Mouse (Mus musculus): ENCODE results near the gene Fam102b.

DNA sequence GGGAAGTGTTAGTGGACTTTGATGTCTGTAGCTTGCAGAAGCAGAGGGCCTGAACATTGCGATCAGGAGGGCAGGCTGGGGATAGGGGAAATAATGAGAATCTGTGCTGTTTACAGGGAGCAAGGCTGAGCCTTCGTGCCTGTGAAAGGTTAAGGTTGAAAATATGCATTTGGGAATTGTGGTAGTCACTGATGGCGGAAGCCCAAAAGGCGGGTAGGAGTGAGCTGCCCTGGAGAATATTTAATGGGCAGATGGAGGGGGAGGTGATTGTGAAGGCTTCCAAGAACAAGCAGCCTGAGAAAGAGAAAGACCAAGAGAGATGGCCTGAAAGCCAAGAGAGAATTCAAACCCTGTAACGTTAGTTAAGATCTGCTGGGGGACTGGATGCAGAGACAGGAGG is 2.3 kb upstream of the Fam102b start:
- no peak for TF ChIP-seq CTCF (IDR thresholded peaks at IDR 0.05; ENCODE audit: insufficient read depth, low read length)
- TF ChIP-seq POLR2A (IDR thresholded peaks at IDR 0.05; ENCODE audit: borderline replicate concordance, extremely low read depth, low read depth, low read length), result no peak

All from lung, adult 2 months (tissue).